Mouse (Mus musculus): ENCODE measurements around the gene Gcsam.

- TF ChIP-seq CTCF (IDR thresholded peaks at IDR 0.05; ENCODE audit: low read depth): no peak
- TF ChIP-seq EP300 (IDR thresholded peaks at IDR 0.05; ENCODE audit: low read depth): no peak
These were observed 31.1 kb downstream of the Gcsam start for GRCm38 (mm10) chr16:45641301-45641700.

All from heart, postnatal 0 days (tissue).